Mouse (Mus musculus): ENCODE data around the gene Phf23. TPM values are rescaled to one million over a fixed set of nuclear protein-coding genes. Genes with fewer than 3 reads are reported as not detected.

The Phf23 gene
- polyA plus RNA-seq, 1 experiment from 2014 or later: 61.3 TPM

- Histone ChIP-seq H3K4me1 (replicated peaks) (0 out of 2 replicates have a peak, but pooled peaks cover 3% of the 10 kb centered on the region), H3K4me2 (replicated peaks) (peak overlapping the region; percentile 38), H3K36me3 (no peaks in the 10 kb centered on the region), H3K27ac (peak overlapping the region; percentile 89), H3K4me3 (replicated peaks) (no peak overlapping the region), H3K9ac (no peak overlapping the region), H3K9me3 (no peaks in the 10 kb centered on the region), H3K27me3 (replicated peaks) (peaks cover 16% of the 10 kb centered on the region)
- no peak for ATAC-seq
- whole genome bisulfite sequencing: 40% methylated on average over 5 of the region's 5 CpGs
Measured at GRCm38 (mm10) chr11:69960616-69961015, 35.0 kb upstream of the Phf23 start.

DNA sequence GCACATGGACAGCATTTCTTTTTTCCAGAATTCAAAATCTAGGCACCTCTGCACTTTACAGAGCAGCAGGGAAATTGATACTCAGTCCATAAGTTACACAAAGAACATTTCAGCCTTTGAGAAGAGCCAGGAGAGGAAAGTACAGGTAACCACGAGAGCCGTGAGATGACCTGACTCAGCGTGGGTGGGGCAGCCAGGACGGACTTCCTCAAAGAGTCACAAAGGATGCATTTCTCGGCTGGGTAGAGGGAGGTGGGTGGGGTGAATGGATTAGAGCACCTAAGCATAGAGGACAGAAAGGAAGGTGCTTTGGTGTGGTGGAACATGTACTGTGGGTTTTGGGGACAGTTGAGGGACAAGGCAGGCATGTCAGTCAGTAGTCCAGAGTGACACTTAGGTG, 33.7 kb upstream of the Phf23 start:
- H3K4me2 ChIP-seq (replicated peaks): peak overlapping the region; percentile 34; the same call in 1 of the 2 replicates
- ATAC-seq: peak; percentile 19; the same call in 1 of the 2 replicates
- H3K9me3 ChIP-seq: no peaks in the 10 kb centered on the region
- peak overlapping the region; percentile 17; the same call in 1 of the 2 replicates for H3K9ac ChIP-seq
- peak overlapping the region; percentile 89 for H3K27ac ChIP-seq
- H3K4me3 ChIP-seq (replicated peaks): no peak overlapping the region
- WGBS: 20% methylated on average over 5 of the region's 5 CpGs
- H3K36me3 ChIP-seq: no peaks in the 10 kb centered on the region
- peaks cover 27% of the 10 kb centered on the region for H3K27me3 ChIP-seq (replicated peaks)
- H3K4me1 ChIP-seq (replicated peaks): peaks cover 3% of the 10 kb centered on the region; the same call in 1 of the 2 replicates

GRCm38 (mm10) chr11:69964650-69965270, 30.8 kb upstream of the Phf23 start, which contains the start of gene Cldn7:
Gene Cldn7 (plus strand): TSS chr11:69964779.
- peak within 1 kb of the TSS; percentile 47 for H3K4me3 ChIP-seq (replicated peaks)
- H3K27ac ChIP-seq: peak within 1 kb of the TSS; percentile 89
- no peaks in the 10 kb centered on the region for H3K36me3 ChIP-seq
- peaks cover 28% of the 10 kb centered on the region for H3K27me3 ChIP-seq (replicated peaks)
- peak within 1 kb of the TSS; percentile 55 for H3K4me2 ChIP-seq (replicated peaks)
- ATAC-seq: no peak
- peak within 1 kb of the TSS; percentile 52 for H3K9ac ChIP-seq
- H3K4me1 ChIP-seq (replicated peaks): peaks cover 3% of the 10 kb centered on the region; the same call in 1 of the 2 replicates
- WGBS: 8% methylated on average over 24 of the region's 24 CpGs
- no peaks in the 10 kb centered on the region for H3K9me3 ChIP-seq

DNA sequence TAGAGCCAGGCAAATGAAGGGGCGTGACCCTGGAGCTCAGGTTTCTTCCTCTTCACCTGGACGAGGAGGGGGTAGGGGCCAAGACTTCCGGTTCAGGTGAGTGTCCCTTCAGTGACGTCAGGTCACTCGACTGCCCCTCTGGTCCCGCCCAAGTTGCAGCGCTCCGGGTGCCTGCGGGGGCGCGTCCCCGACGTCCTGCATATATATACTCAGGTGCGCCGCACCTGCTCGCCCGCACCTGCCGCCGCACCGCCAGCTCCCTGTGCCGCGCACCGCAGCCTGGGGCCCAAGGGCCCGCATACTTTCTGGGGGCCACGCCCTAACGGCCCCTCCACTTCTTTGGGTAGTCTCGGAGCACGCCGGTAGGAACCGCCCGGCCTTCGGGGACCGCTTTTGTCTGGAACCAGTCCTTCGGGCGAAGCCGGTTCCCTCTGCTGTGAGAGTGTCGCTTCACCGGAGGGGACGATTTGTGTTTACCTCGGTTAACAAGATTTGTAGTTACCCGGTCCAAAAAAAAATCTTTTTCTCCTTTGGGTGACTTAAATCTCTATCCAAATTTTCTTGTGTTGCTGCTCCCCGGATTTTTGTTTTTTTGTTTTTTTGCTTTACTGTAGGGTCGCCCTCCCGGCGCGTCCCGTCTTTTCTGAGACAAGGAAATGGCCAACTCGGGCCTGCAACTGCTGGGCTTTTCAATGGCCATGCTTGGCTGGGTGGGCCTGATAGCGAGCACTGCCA, 30.1 kb upstream of the Phf23 start:
- peak overlapping the region; percentile 59 for H3K9ac ChIP-seq
- H3K4me3 ChIP-seq (replicated peaks): peak overlapping the region; percentile 47
- H3K4me1 ChIP-seq (replicated peaks): peaks cover 3% of the 10 kb centered on the region; the same call in 1 of the 2 replicates
- WGBS: 3% methylated on average over 49 of the region's 49 CpGs
- peak overlapping the region; percentile 89 for H3K27ac ChIP-seq
- H3K4me2 ChIP-seq (replicated peaks): peak overlapping the region; percentile 62
- H3K9me3 ChIP-seq: no peaks in the 10 kb centered on the region
- 0 out of 2 replicates have a peak, but pooled peaks cover 3% of the 10 kb centered on the region for H3K36me3 ChIP-seq
- peaks cover 28% of the 10 kb centered on the region for H3K27me3 ChIP-seq (replicated peaks)
- ATAC-seq: peak; percentile 71

- ATAC-seq: peak; percentile 72
Measured at GRCm38 (mm10) chr11:69966006-69966859, 29.3 kb upstream of the Phf23 start.

DNA sequence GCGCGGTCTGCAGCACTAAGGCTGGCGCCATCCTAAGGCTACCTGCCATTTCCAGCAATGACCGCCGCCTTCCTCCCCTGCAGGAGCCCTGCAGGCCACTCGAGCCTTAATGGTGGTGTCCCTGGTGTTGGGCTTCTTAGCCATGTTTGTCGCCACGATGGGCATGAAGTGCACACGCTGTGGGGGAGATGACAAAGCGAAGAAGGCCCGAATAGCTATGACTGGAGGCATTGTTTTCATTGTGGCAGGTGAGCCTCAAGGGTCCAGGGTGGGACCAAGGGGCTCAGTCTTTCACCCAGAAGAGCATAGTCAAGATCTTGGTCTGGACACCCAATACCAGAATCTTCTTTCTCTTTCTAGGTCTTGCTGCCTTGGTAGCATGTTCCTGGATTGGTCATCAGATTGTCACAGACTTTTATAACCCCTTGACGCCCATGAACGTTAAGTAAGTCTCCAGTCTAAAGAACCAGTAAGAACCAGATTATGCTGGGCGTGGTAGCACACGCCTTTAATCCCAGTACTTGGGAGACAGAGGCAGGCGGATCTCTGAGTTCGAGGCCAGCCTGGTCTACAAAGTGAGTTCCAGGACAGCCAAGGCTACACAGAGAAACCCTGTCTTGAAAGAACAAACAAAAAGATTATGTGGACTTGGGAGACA, 28.6 kb upstream of the Phf23 start:
- peak overlapping the region; percentile 59 for H3K9ac ChIP-seq
- H3K9me3 ChIP-seq: no peaks in the 10 kb centered on the region

More at GRCm38 (mm10) chr11:69966006-69966859, 29.3 kb upstream of the Phf23 start:
- 1% methylated on average over 59 of the region's 59 CpGs for WGBS
- peak overlapping the region; percentile 59 for H3K9ac ChIP-seq
- H3K4me2 ChIP-seq (replicated peaks): peak overlapping the region; percentile 62
- 0 out of 2 replicates have a peak, but pooled peaks cover 4% of the 10 kb centered on the region for H3K36me3 ChIP-seq
- H3K27me3 ChIP-seq (replicated peaks): peaks cover 28% of the 10 kb centered on the region
- H3K9me3 ChIP-seq: no peaks in the 10 kb centered on the region
- H3K4me3 ChIP-seq (replicated peaks): peak overlapping the region; percentile 47
- H3K27ac ChIP-seq: peak overlapping the region; percentile 89
- H3K4me1 ChIP-seq (replicated peaks): peaks cover 3% of the 10 kb centered on the region; the same call in 1 of the 2 replicates

DNA sequence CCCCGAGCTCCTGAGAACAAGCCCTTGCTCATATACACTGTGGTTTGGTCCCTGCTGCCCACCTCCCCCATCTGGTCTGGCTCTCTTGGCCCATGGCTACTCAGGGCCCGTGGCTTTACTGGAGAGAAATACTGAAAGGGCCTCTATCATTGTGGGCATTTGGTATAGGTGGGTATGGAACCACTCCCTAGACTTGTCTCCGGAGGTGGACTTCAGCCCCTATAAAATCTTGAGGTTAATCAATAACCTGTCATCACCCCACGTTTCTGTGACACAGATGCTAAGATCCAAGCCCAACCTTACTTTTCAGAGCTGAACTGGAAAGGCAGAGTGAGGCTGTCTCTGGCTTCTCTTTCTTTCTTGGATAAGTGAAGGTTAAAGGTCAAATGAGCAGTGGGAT, 26.8 kb upstream of the Phf23 start:
- no peak overlapping the region for H3K4me3 ChIP-seq (replicated peaks)
- peaks cover 16% of the 10 kb centered on the region for H3K36me3 ChIP-seq
- H3K27ac ChIP-seq: peak overlapping the region; percentile 81
- peak; percentile 52 for ATAC-seq
- WGBS: 55% methylated on average over 4 of the region's 4 CpGs
- H3K9ac ChIP-seq: no peak overlapping the region; the same call in 1 of the 2 replicates
- no peaks in the 10 kb centered on the region; the same call in 1 of the 2 replicates for H3K4me1 ChIP-seq (replicated peaks)
- H3K4me2 ChIP-seq (replicated peaks): peak overlapping the region; percentile 62
- peaks cover 26% of the 10 kb centered on the region for H3K27me3 ChIP-seq (replicated peaks)
- H3K9me3 ChIP-seq: no peaks in the 10 kb centered on the region

More for the DNA sequence above, 28.6 kb upstream of the Phf23 start:
- WGBS: 30% methylated on average over 17 of the region's 17 CpGs
- Histone ChIP-seq H3K4me2 (replicated peaks) (peak overlapping the region; percentile 62), H3K4me3 (replicated peaks) (peak overlapping the region; percentile 47), H3K27ac (peak overlapping the region; percentile 89), H3K4me1 (replicated peaks) (peaks cover 3% of the 10 kb centered on the region; the same call in 1 of the 2 replicates), H3K27me3 (replicated peaks) (peaks cover 28% of the 10 kb centered on the region), H3K36me3 (0 out of 2 replicates have a peak, but pooled peaks cover 7% of the 10 kb centered on the region)
- ATAC-seq: no peak

- Histone ChIP-seq H3K36me3 (peaks cover 26% of the 10 kb centered on the region), H3K4me3 (replicated peaks) (no peak overlapping the region), H3K27ac (peak overlapping the region; percentile 81), H3K4me1 (replicated peaks) (no peaks in the 10 kb centered on the region; the same call in 1 of the 2 replicates), H3K4me2 (replicated peaks) (no peak overlapping the region), H3K9me3 (no peaks in the 10 kb centered on the region), H3K9ac (no peak overlapping the region), H3K27me3 (replicated peaks) (peaks cover 14% of the 10 kb centered on the region)
- no peak for ATAC-seq
- WGBS: 64% methylated on average over 6 of the region's 6 CpGs
Measured at GRCm38 (mm10) chr11:69970222-69970621, 25.4 kb upstream of the Phf23 start.

DNA sequence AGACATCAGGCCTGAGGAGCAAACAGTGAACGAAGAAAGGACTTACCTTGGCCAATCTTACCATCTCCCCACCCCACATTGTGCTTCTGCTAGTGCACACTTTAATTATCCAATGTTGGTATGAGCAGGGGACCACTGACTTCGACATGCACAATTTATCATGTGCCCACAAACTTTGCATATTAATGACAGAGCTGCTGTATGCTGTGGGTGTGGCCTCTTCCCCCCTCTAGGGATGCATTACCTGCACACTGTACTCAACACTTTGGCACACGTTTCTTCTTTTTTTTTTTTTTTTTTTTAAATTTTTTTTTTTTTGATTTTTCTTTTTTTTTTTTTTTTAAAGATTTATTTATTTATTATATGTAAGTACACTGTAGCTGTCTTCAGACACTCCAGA, 24.8 kb upstream of the Phf23 start:
- Histone ChIP-seq H3K4me3 (replicated peaks) (no peak overlapping the region), H3K4me1 (replicated peaks) (no peaks in the 10 kb centered on the region; the same call in 1 of the 2 replicates), H3K27me3 (replicated peaks) (peaks cover 10% of the 10 kb centered on the region), H3K36me3 (peaks cover 28% of the 10 kb centered on the region), H3K27ac (peak overlapping the region; percentile 81), H3K9me3 (no peaks in the 10 kb centered on the region), H3K4me2 (replicated peaks) (no peak overlapping the region), H3K9ac (no peak overlapping the region)
- WGBS: 62% methylated on average over 3 of the region's 3 CpGs
- no peak for ATAC-seq

GRCm38 (mm10) chr11:69974907-69975306, 20.7 kb upstream of the Phf23 start:
- Histone ChIP-seq H3K4me2 (replicated peaks) (no peak overlapping the region), H3K4me3 (replicated peaks) (no peak overlapping the region), H3K36me3 (peaks cover 39% of the 10 kb centered on the region), H3K4me1 (replicated peaks) (no peaks in the 10 kb centered on the region), H3K27me3 (replicated peaks) (no peaks in the 10 kb centered on the region), H3K9me3 (no peaks in the 10 kb centered on the region), H3K9ac (no peak overlapping the region), H3K27ac (no peak overlapping the region)
- WGBS: 90% methylated on average over 2 of the region's 2 CpGs
- no peak for ATAC-seq

DNA sequence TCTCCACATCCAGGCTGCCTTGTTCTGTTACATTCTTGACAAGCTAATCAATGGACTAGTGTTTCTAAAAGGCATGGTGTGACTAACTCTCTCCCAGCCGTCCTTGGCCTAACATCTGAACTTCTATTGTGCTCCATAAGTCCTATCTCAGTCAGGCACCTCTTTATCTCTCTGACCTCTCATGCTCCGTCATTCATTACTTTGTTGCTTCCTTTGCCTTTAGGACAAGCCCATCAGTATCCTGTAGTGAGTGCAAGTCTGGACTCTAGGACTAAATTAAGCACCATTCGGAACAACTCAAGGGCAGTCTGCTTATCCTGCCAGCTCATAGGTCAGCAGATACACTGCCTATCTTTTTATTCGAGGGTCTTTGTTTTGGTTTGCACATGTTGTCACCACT, 19.3 kb upstream of the Phf23 start:
- 82% methylated on average over 4 of the region's 4 CpGs for WGBS
- Histone ChIP-seq H3K9me3 (no peaks in the 10 kb centered on the region), H3K36me3 (peaks cover 34% of the 10 kb centered on the region), H3K9ac (no peak overlapping the region), H3K4me3 (replicated peaks) (no peak overlapping the region), H3K4me1 (replicated peaks) (no peaks in the 10 kb centered on the region), H3K27ac (no peak overlapping the region), H3K4me2 (replicated peaks) (no peak overlapping the region), H3K27me3 (replicated peaks) (no peaks in the 10 kb centered on the region)
- no peak for ATAC-seq

Measured in intestine, embryonic 15.5 days (tissue).